Mouse (Mus musculus): ENCODE data around the gene Bmt2. TPM values are rescaled to one million over a fixed set of nuclear protein-coding genes. Genes with fewer than 3 reads are reported as not detected.

Gene Bmt2
- 59.8 and 60.3 TPM in 2 replicates for polyA plus RNA-seq (2012; ENCODE audit: insufficient read depth, insufficient read length, missing spikeins)

DNA sequence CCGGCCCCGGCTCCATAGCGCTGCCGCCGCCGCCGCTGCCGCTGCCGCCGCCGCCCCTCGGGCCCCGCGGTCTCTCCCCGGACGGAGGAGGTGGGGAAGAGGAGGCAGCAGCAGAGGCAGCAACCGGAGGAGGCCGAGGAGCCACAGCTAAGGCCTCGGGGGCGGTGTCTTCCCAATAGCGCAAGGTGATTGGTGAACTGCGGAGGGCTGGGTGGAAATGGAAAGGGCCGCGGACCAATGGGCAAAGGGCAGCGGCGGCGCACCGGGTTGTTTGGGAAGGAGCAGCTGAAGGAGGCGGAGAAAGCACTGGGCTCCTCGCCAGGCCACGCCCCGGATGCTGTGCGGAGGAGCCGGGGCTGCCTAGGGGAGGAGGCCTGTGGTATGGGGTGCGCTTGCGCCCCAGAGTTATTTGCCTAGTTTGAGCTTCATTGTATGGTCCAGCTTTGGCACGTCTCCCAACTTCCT is at the start of gene Bmt2:
Gene Bmt2, minus strand, starts transcription at position 149 of the 465 bp plus-strand sequence.
- peak within 1 kb of the TSS; percentile 99 for H3K4me3 ChIP-seq (ENCODE audit: insufficient read depth, low read length)
- H3K4me1 ChIP-seq (ENCODE audit: control insufficient read depth, insufficient read depth, low read length): peaks cover 26% of the 10 kb centered on the region
- TF ChIP-seq POLR2A (IDR thresholded peaks at IDR 0.05; ENCODE audit: borderline replicate concordance, low read depth, low read length) (no peak), CTCF (IDR thresholded peaks at IDR 0.05; ENCODE audit: low read depth, low read length) (no peak)
- peak within 1 kb of the TSS; percentile 79 for H3K27ac ChIP-seq (ENCODE audit: insufficient read depth, low read depth, low read length)

DNA sequence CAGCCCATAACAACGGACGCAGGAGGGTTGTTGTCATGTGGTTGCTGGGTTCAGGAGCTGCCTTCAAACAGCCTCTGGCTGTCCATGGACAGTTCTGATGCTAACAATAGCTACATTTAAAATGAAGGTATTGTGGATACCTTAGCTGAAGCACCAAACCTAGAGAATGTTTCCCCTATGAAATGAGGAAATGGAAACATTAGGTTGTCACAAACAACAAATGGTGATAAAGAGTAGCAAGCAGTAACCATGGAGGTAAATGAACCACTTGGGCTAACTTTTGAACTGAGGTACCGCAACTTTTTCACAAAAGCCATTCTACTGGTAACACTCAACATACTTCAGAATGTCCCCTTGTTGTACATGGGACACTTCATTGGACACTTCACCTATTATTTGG is 44.4 kb upstream of the Bmt2 start:
- TF ChIP-seq CTCF (IDR thresholded peaks at IDR 0.05; ENCODE audit: low read depth, low read length) (no peak), POLR2A (IDR thresholded peaks at IDR 0.05; ENCODE audit: borderline replicate concordance, low read depth, low read length) (no peak)
- Histone ChIP-seq H3K27ac (ENCODE audit: insufficient read depth, low read depth, low read length) (no peak overlapping the region), H3K4me3 (ENCODE audit: insufficient read depth, low read length) (no peak overlapping the region), H3K4me1 (ENCODE audit: control insufficient read depth, insufficient read depth, low read length) (peaks cover 3% of the 10 kb centered on the region)

DNA sequence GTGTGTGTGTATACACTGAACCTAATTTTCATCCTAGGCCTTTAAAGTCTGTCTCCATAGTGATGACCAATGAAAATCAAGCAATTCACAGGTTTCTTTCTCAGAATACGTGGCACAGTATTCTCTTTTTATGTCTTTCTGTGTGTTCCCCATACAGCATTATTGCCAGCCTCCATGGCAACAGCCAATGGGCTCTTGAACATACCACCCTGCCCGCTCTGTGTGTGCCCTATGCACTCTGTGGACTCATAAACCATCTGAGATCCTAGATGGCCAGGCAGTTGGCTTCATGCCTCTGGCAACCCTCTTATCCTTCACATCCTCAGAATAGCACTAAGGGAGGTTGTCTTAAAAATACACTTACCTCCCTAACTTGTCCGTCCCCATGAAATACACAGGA is 37.1 kb upstream of the Bmt2 start:
- H3K4me1 ChIP-seq (ENCODE audit: control insufficient read depth, insufficient read depth, low read length): no peaks in the 10 kb centered on the region
- H3K4me3 ChIP-seq (ENCODE audit: insufficient read depth, low read length): no peak overlapping the region
- H3K27ac ChIP-seq (ENCODE audit: insufficient read depth, low read depth, low read length): no peak overlapping the region
- TF ChIP-seq POLR2A (IDR thresholded peaks at IDR 0.05; ENCODE audit: borderline replicate concordance, low read depth, low read length): no peak
- TF ChIP-seq CTCF (IDR thresholded peaks at IDR 0.05; ENCODE audit: low read depth, low read length): no peak

DNA sequence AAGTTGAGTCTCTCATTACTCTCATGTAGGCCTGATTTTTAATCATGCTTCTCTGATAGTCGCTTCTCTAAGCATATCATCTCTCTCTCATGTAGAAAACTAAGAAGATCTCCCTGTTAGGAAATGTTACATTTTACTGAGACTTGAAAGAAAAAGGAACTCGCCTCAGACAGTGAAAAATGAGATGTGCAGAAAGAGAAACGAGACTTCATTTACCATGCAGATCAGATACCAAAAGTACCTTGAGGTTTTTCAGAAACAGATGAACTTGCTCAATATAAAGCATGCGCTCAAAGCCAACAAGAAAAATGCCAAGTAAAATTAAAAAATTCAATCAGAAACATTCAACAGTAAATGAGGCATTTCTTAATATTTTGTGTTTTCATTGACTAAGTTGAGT is 19.1 kb upstream of the Bmt2 start:
- no peak overlapping the region for H3K4me3 ChIP-seq (ENCODE audit: insufficient read depth, low read length)
- H3K4me1 ChIP-seq (ENCODE audit: control insufficient read depth, insufficient read depth, low read length): no peaks in the 10 kb centered on the region
- no peak overlapping the region for H3K27ac ChIP-seq (ENCODE audit: insufficient read depth, low read depth, low read length)
- TF ChIP-seq CTCF (IDR thresholded peaks at IDR 0.05; ENCODE audit: low read depth, low read length): no peak

DNA sequence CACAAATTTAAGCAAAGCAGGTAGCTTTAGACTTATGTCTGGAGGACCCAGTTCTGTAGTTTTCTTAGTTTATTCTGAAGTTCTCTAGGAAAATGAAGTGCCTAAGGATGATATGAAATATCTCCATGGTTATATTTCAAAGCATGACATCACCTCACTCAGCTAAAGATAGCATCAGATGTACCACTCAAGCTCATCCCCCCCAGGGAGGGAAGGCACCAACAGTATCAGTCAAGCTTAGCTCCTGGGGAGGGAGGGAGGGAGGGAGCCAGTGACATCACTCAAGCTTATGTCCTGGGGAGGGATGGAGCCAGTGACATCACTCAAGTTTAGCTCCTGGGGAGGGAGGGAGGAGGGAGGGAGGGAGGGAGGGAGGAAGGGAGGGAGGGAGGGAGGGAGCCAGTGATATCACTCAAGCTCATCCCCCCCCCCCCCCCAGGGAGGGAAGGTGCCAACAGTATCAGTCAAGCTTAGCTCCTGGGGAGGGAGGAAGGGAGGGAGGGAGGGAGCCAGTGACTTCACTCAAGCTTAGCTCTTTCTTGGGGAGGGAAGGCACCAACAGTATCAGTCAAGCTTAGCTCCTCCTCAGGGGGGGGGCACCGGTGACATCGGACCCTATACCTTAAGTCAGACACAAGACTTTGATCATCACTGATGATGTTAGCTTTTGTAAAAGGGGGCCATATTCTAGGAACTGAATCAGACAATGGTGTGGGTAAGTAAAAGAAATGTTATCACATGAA is 17.5 kb upstream of the Bmt2 start:
- Histone ChIP-seq H3K27ac (ENCODE audit: insufficient read depth, low read depth, low read length) (no peak overlapping the region), H3K4me3 (ENCODE audit: insufficient read depth, low read length) (no peak overlapping the region)
- TF ChIP-seq CTCF (IDR thresholded peaks at IDR 0.05; ENCODE audit: low read depth, low read length) (no peak), POLR2A (IDR thresholded peaks at IDR 0.05; ENCODE audit: borderline replicate concordance, low read depth, low read length) (no peak)

DNA sequence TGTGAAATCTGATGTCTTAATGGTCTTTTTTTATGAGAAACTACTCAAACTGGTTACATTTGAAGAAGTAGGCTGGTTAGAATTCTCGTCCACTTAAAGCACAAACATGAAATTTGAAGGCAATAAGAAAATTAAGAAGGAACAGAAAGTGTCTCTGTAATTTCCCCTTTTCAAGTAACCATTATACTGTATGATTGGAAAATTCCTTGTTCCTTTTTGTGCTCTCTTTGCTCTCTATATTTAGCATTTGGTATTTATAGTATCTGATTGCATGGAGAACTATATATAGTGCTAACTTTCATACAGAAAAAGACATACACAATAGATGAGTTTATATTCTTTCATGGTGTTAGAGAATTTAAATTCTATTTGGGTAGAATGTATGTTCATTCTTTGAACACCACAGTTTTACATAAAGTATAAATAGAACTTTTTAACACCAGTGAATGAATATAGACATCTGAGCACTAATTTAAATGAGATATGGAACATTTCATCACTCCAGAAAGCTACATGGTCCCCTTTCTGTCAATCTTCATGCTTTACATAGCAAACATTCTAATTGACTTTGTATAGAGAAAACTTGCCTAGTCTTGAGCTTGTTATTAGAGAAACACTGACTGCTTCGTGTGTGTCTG is 14.0 kb upstream of the Bmt2 start:
- peak overlapping the region; percentile 83 for H3K27ac ChIP-seq (ENCODE audit: insufficient read depth, low read depth, low read length)

More for the DNA sequence above, 17.5 kb upstream of the Bmt2 start:
- peaks cover 4% of the 10 kb centered on the region for H3K4me1 ChIP-seq (ENCODE audit: control insufficient read depth, insufficient read depth, low read length)

DNA sequence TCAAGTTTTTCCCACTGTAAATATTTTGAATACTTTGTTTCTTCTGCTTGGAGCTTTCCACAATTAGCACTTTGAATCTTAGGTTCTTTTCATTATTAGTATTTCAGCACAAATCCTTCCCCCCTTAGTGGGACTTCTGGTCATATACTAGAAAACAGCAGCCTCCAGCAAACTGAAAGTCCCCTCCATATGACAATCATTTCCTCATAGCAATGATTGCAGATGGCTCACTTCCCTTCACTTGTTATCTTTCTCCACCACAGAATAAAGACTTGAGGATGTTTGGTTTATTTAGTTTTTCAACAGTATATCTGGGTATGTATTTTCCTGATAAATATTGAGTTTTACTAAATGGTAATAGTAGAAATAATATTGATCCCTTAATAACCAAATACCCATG is 12.6 kb upstream of the Bmt2 start:
- Histone ChIP-seq H3K27ac (ENCODE audit: insufficient read depth, low read depth, low read length) (peak overlapping the region; percentile 79), H3K4me3 (ENCODE audit: insufficient read depth, low read length) (no peak overlapping the region), H3K4me1 (ENCODE audit: control insufficient read depth, insufficient read depth, low read length) (peaks cover 8% of the 10 kb centered on the region)
- no peak for TF ChIP-seq CTCF (IDR thresholded peaks at IDR 0.05; ENCODE audit: low read depth, low read length)
- no peak for TF ChIP-seq POLR2A (IDR thresholded peaks at IDR 0.05; ENCODE audit: borderline replicate concordance, low read depth, low read length)

More for the DNA sequence above, 14.0 kb upstream of the Bmt2 start:
- Histone ChIP-seq H3K4me1 (ENCODE audit: control insufficient read depth, insufficient read depth, low read length) (peaks cover 8% of the 10 kb centered on the region), H3K4me3 (ENCODE audit: insufficient read depth, low read length) (no peak overlapping the region)
- TF ChIP-seq POLR2A (IDR thresholded peaks at IDR 0.05; ENCODE audit: borderline replicate concordance, low read depth, low read length) (no peak), CTCF (IDR thresholded peaks at IDR 0.05; ENCODE audit: low read depth, low read length) (no peak)

DNA sequence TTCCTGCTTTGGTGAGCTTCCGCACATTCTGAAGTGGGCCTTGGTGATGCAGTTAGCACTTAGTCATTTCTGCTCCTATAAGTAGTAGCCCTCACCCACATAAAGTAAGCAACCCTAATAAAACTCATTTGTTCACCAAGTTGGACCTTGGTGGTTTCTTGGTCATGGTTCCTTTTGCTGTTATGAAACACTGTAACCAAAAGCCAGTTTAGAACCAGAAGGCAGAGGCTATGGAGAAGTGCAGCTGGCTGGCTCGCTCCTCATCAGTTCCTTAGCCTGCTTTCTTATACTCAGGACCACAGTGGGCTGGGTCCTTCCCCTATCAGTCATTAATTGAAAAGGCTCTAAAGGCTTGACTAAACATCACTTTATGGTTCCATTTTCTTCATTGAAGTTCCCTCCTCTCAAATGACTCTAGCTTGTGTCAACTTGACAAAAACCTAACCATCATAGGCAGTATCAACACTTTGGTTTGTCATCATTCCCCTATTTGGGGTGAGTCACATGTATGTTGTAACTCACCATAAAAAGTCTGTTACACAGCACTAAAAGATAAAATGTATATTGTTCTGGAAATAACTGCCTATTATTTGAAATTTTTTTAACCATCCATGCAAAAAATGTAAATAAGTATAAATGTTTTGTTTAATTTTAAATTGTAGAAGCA is 6.3 kb upstream of the Bmt2 start:
- no peak overlapping the region for H3K4me3 ChIP-seq (ENCODE audit: insufficient read depth, low read length)
- H3K4me1 ChIP-seq (ENCODE audit: control insufficient read depth, insufficient read depth, low read length): peaks cover 21% of the 10 kb centered on the region
- no peak for TF ChIP-seq CTCF (IDR thresholded peaks at IDR 0.05; ENCODE audit: low read depth, low read length)
- no peak for TF ChIP-seq POLR2A (IDR thresholded peaks at IDR 0.05; ENCODE audit: borderline replicate concordance, low read depth, low read length)
- H3K27ac ChIP-seq (ENCODE audit: insufficient read depth, low read depth, low read length): peak overlapping the region; percentile 48

DNA sequence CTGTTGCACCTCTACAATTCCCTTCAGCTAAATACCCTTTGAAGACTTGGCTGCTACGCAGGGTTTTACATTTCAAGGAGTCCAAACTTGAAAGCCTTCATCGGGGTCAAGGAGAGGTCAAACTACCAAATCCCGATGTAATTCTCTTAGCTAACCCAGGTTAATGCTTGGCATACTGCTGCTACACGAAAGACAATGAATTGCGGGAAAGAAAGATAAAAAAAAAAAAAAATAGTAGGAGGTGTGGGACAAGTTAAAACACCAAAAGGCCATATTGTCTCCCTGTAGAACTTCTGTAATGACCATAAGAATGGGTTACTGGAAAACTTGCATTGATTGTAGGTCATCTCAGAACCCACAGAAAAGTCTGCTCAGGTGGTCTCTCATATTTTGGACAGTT is 583 bp upstream of the Bmt2 start:
- TF ChIP-seq CTCF (IDR thresholded peaks at IDR 0.05; ENCODE audit: low read depth, low read length) (no peak), POLR2A (IDR thresholded peaks at IDR 0.05; ENCODE audit: borderline replicate concordance, low read depth, low read length) (no peak)
- 0 out of 2 replicates have a peak overlapping the region, but pooled peaks have one; percentile 19 for H3K4me3 ChIP-seq (ENCODE audit: insufficient read depth, low read length)
- peak overlapping the region; percentile 18; the same call in 1 of the 2 replicates for H3K27ac ChIP-seq (ENCODE audit: insufficient read depth, low read depth, low read length)
- peaks cover 24% of the 10 kb centered on the region for H3K4me1 ChIP-seq (ENCODE audit: control insufficient read depth, insufficient read depth, low read length)

All from bone marrow macrophage, adult 2 months (primary cell).